In genomic region chr1:166899238-166899637, GRCm38 (mm10) we compare ENCODE assay signal across 20 mouse cellular contexts.
DNase-seq lines count a peak whose midpoint lies in the region; ATAC-seq and TF ChIP-seq lines count a peak whose summit lies in the region.
"Had no signal": no experiment of that assay in that cellular context is flagged by ENCODE, and none has a peak within 500 bp of the region (broad histone marks: within the 10 kb centered on the region; RNA-seq: fewer than 3 reads in every experiment).

No protein-coding gene starts in this region.

- WGBS in heart, embryonic 11.5 days (ENCODE audit: insufficient replicate concordance), result 65% methylated on average over 6 of the region's 6 CpGs
- WGBS in limb, embryonic 11.5 days, result 67% methylated on average over 6 of the region's 6 CpGs
- WGBS in limb, embryonic 10.5 days, result 87% methylated on average over 6 of the region's 6 CpGs

- no peaks in the 10 kb centered on the region for H3K4me1 ChIP-seq in heart, embryonic 11.5 days (ENCODE audit: control insufficient read depth, insufficient read depth, low read length)
- peaks cover 10% of the 10 kb centered on the region for H3K4me1 ChIP-seq in limb, embryonic 11.5 days (ENCODE audit: control insufficient read depth, insufficient read depth, low read length)
- peaks cover 23% of the 10 kb centered on the region for H3K4me1 ChIP-seq in limb, embryonic 10.5 days

- H3ac ChIP-seq in C2C12 (ENCODE audit: control insufficient read depth, insufficient read length, low read depth), result no peak overlapping the region
- no peak overlapping the region for H3ac ChIP-seq in myocyte (ENCODE audit: control insufficient read depth, insufficient read length)

- H3K27ac ChIP-seq in heart, embryonic 11.5 days (ENCODE audit: low read depth, low read length), result no peak overlapping the region
- 0 out of 2 replicates have a peak overlapping the region, but pooled peaks have one; percentile 21 for H3K27ac ChIP-seq in limb, embryonic 11.5 days (replicated peaks; ENCODE audit: low read depth, low read length)
- no peak overlapping the region for H3K27ac ChIP-seq in limb, embryonic 10.5 days
- H3K27ac ChIP-seq: embryonic facial prominence, embryonic 15.5 days; forebrain, embryonic 10.5 days; gastrocnemius, adult 2 months; hindbrain, embryonic 13.5 days had no signal

- H3K79me2 ChIP-seq in C2C12 (ENCODE audit: control insufficient read depth, insufficient read depth), result no peaks in the 10 kb centered on the region
- no peaks in the 10 kb centered on the region for H3K79me2 ChIP-seq in myocyte (ENCODE audit: control insufficient read depth, insufficient read depth)

- ATAC-seq in heart, embryonic 11.5 days (replicated peaks; ENCODE audit: insufficient number of reproducible peaks, low FRiP score, low TSS enrichment), result no peak
- ATAC-seq in limb, embryonic 11.5 days (ENCODE audit: insufficient number of reproducible peaks, low FRiP score, low TSS enrichment, low read depth), result no peak
- no peak for ATAC-seq in monocyte, adult 5-6 weeks (replicated peaks; ENCODE audit: insufficient number of reproducible peaks, low FRiP score, low TSS enrichment, poor library complexity, severe bottlenecking)
- ATAC-seq: forebrain, embryonic 14.5 days had no signal

- no peak for TF ChIP-seq POLR2A in myocyte (IDR thresholded peaks at IDR 0.05; ENCODE audit: insufficient read length, low read depth)

- no peak overlapping the region for H3K4me3 ChIP-seq in heart, embryonic 11.5 days (ENCODE audit: low read depth, low read length)
- H3K4me3 ChIP-seq in limb, embryonic 11.5 days (ENCODE audit: low read depth, low read length), result no peak overlapping the region
- no peak overlapping the region for H3K4me3 ChIP-seq in limb, embryonic 10.5 days
- H3K4me3 ChIP-seq in C2C12 (ENCODE audit: insufficient read depth, poor library complexity, severe bottlenecking) (no peak overlapping the region), myocyte (no peak overlapping the region)
- H3K4me3 ChIP-seq: embryonic facial prominence, embryonic 15.5 days; erythroblast, embryonic 14.5 days; forebrain, embryonic 10.5 days; gastrocnemius, adult 2 months; hindbrain, embryonic 13.5 days had no signal

- H3K79me3 ChIP-seq in C2C12 (ENCODE audit: low read depth), result no peaks in the 10 kb centered on the region

- no peaks in the 10 kb centered on the region for H3K36me3 ChIP-seq in heart, embryonic 11.5 days (ENCODE audit: control insufficient read depth, insufficient read depth, low read length)
- no peaks in the 10 kb centered on the region for H3K36me3 ChIP-seq in limb, embryonic 11.5 days (ENCODE audit: control insufficient read depth, insufficient read depth, low read length)
- no peaks in the 10 kb centered on the region for H3K36me3 ChIP-seq in limb, embryonic 10.5 days
- H3K36me3 ChIP-seq in C2C12 (ENCODE audit: control insufficient read depth, insufficient read depth), result no peaks in the 10 kb centered on the region
- H3K36me3 ChIP-seq in myocyte (ENCODE audit: control insufficient read depth, insufficient read depth), result no peaks in the 10 kb centered on the region
- H3K36me3 ChIP-seq: embryonic facial prominence, embryonic 15.5 days; forebrain, embryonic 10.5 days; hindbrain, embryonic 13.5 days had no signal

- intact Hi-C loops in heart, postnatal 10 days (cut with DNase I), result no loop called here

- no peak overlapping the region for H3K9ac ChIP-seq in heart, embryonic 11.5 days (ENCODE audit: low read depth, low read length)
- H3K9ac ChIP-seq in limb, embryonic 11.5 days (ENCODE audit: low read length), result no peak overlapping the region
- H3K9ac ChIP-seq: embryonic facial prominence, embryonic 15.5 days; hindbrain, embryonic 13.5 days had no signal

- H3K27me3 ChIP-seq in heart, embryonic 11.5 days (ENCODE audit: control insufficient read depth, insufficient read depth, low read length), result no peaks in the 10 kb centered on the region
- H3K27me3 ChIP-seq in limb, embryonic 11.5 days (ENCODE audit: control insufficient read depth, insufficient read depth, low read length), result no peaks in the 10 kb centered on the region
- H3K27me3 ChIP-seq in limb, embryonic 10.5 days (ENCODE audit: low read depth, poor library complexity, severe bottlenecking), result no peaks in the 10 kb centered on the region
- H3K27me3 ChIP-seq in C2C12 (ENCODE audit: control insufficient read depth, insufficient read depth, insufficient read length) (no peaks in the 10 kb centered on the region), myocyte (ENCODE audit: control insufficient read depth, insufficient read depth, insufficient read length) (no peaks in the 10 kb centered on the region)
- H3K27me3 ChIP-seq: embryonic facial prominence, embryonic 15.5 days; hindbrain, embryonic 13.5 days had no signal

- no peak for TF ChIP-seq CTCF in C2C12 (IDR thresholded peaks at IDR 0.05; ENCODE audit: control insufficient read depth, insufficient read depth, insufficient read length)

- no peak overlapping the region for H3K4me2 ChIP-seq in heart, embryonic 11.5 days
- no peak overlapping the region for H3K4me2 ChIP-seq in limb, embryonic 11.5 days (ENCODE audit: low read depth, severe bottlenecking)
- H3K4me2 ChIP-seq in myocyte (ENCODE audit: low read depth), result no peak overlapping the region
- H3K4me2 ChIP-seq: embryonic facial prominence, embryonic 15.5 days; hindbrain, embryonic 13.5 days had no signal

- no peaks in the 10 kb centered on the region for H3K9me3 ChIP-seq in heart, embryonic 11.5 days (replicated peaks; ENCODE audit: control insufficient read depth, low read length)
- no peaks in the 10 kb centered on the region for H3K9me3 ChIP-seq in limb, embryonic 11.5 days (ENCODE audit: control insufficient read depth, low read length)
- H3K9me3 ChIP-seq in limb, embryonic 10.5 days (replicated peaks), result no peaks in the 10 kb centered on the region
- H3K9me3 ChIP-seq: embryonic facial prominence, embryonic 15.5 days; forebrain, embryonic 10.5 days; hindbrain, embryonic 13.5 days had no signal

- DNase-seq in heart, postnatal 10 days, result peak; percentile 10 to 17
- DNase-seq in limb, embryonic 11.5 days (ENCODE audit: low spot score), result no peak
- no peak for DNase-seq in limb, embryonic 10.5 days (ENCODE audit: low spot score)
- DNase-seq: adrenal gland, adult 8-10 months; cerebellum, adult 11 months; cerebellum, adult 8-10 months; cerebellum, postnatal 14 days; embryo, embryonic 11 days; gastrocnemius, adult 2 months; gastrocnemius, postnatal 36 days; heart, postnatal 14 days had no signal

TF ChIP-seq in C2C12, 6 proteins besides CTCF, POLR2A, EP300 and RAD21:
- no peak for TF ChIP-seq CEBPB (IDR thresholded peaks at IDR 0.05; ENCODE audit: low read depth)
- TF ChIP-seq FOSL1 (IDR thresholded peaks at IDR 0.05; ENCODE audit: insufficient read depth, low read length, poor library complexity, severe bottlenecking), result no peak
- peak; percentile 83 for TF ChIP-seq MYOD1 (IDR thresholded peaks at IDR 0.05; ENCODE audit: control insufficient read depth, insufficient read length, low read depth)

TF ChIP-seq in myocyte, 11 proteins besides CTCF, POLR2A, EP300 and RAD21:
- TF ChIP-seq MYOD1 (IDR thresholded peaks at IDR 0.05; ENCODE audit: control insufficient read depth in 1 of 3, insufficient read length in 2 of 3, low read depth in 2 of 3) (peak in 2 of 3 experiments; percentile 39 to 67), TCF3 (IDR thresholded peaks at IDR 0.05; ENCODE audit: insufficient read length, low read depth) (no peak)
TF ChIP-seq in myocyte: peak in this region for 1.

Comparison
In these comparisons a context has a peak if more than half of its experiments do, and no peak if none do; other contexts are left out.
1. DNase-seq: peak in heart, postnatal 10 days (2 of 2); none in limb, embryonic 11.5 days (single experiment) and limb, embryonic 10.5 days (single experiment).